Mouse (Mus musculus) induced T-regulatory cell, adult 2 months (primary cell): ENCODE data around the gene Itfg2.

ENCODE experiments used
- DNase-seq: peaks from one replicate; pipeline ENCODE4 v3.0.0-alpha.2; 2012; ENCODE audit warnings: low read depth

Gene Itfg2

GRCm38 (mm10) chr6:128424269-128425019, at the start of gene Itfg2:
Gene Itfg2, minus strand, starts transcription at chr6:128424931.
- peak; percentile 100 for DNase-seq

GRCm38 (mm10) chr6:128474112-128474511, 49.4 kb upstream of the Itfg2 start:
- no peak for DNase-seq

- DNase-seq = peak; percentile 37
Observed at GRCm38 (mm10) chr6:128469451-128469850, 44.7 kb upstream of the Itfg2 start.

GRCm38 (mm10) chr6:128467298-128467697, 42.6 kb upstream of the Itfg2 start:
- DNase-seq = peak; percentile 46

- DNase-seq = no peak
Observed at GRCm38 (mm10) chr6:128466563-128466962, 41.8 kb upstream of the Itfg2 start.

GRCm38 (mm10) chr6:128466043-128466442, 41.3 kb upstream of the Itfg2 start:
- DNase-seq = no peak

- no peak for DNase-seq
Observed at GRCm38 (mm10) chr6:128464996-128465395, 40.3 kb upstream of the Itfg2 start.

GRCm38 (mm10) chr6:128461606-128462005, 36.9 kb upstream of the Itfg2 start:
- no peak for DNase-seq

- DNase-seq = no peak
Observed at GRCm38 (mm10) chr6:128460729-128461503, 36.2 kb upstream of the Itfg2 start.

- DNase-seq = no peak
Observed at GRCm38 (mm10) chr6:128460321-128460720, 35.6 kb upstream of the Itfg2 start.

GRCm38 (mm10) chr6:128457186-128457585, 32.5 kb upstream of the Itfg2 start:
- DNase-seq = no peak

GRCm38 (mm10) chr6:128455835-128456605, 31.3 kb upstream of the Itfg2 start:
- no peak for DNase-seq

- no peak for DNase-seq
Observed at GRCm38 (mm10) chr6:128447063-128447462, 22.3 kb upstream of the Itfg2 start.

GRCm38 (mm10) chr6:128445761-128446535, 21.2 kb upstream of the Itfg2 start:
- DNase-seq = peak; percentile 43

GRCm38 (mm10) chr6:128440238-128440637, 15.5 kb upstream of the Itfg2 start:
- peak; percentile 39 for DNase-seq

GRCm38 (mm10) chr6:128438871-128439341, 14.2 kb upstream of the Itfg2 start:
- no peak for DNase-seq

GRCm38 (mm10) chr6:128438317-128438870, 13.7 kb upstream of the Itfg2 start, which contains the start of gene Fkbp4:
Gene Fkbp4, minus strand, starts transcription at chr6:128438677.
- DNase-seq = peak; percentile 95

- DNase-seq = peak; percentile 63
Observed at GRCm38 (mm10) chr6:128437731-128438316, 13.1 kb upstream of the Itfg2 start.

- DNase-seq = no peak
Observed at GRCm38 (mm10) chr6:128437288-128437687, 12.6 kb upstream of the Itfg2 start.

GRCm38 (mm10) chr6:128436356-128437005, 11.8 kb upstream of the Itfg2 start:
- no peak for DNase-seq
